Mouse (Mus musculus): ENCODE measurements around the gene Oasl1.

DNA sequence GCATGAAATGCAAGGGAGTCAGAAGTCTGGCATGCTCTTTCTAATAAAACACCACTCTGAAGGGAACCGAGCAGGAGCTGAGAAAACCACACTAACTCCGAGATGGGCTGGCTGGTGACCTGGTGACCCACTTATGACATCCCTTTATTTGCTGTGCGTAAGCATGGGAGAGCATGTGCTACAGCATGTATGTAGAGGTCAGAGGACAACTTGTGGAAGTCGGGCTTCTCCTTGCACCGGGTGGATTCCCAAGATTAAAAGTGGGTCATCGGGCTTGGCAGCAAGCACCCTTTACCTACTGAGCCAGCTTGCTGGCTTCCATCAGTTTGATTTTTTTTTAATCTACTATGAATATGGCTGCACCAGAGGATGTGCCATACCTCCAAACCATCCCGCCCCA is 45.6 kb upstream of the Oasl1 start:
- no peak for TF ChIP-seq CTCF (IDR thresholded peaks at IDR 0.05; ENCODE audit: extremely low read depth, insufficient read depth, insufficient read length, insufficient replicate concordance)
- TF ChIP-seq POLR2A (IDR thresholded peaks at IDR 0.05; ENCODE audit: low read depth, low read length), result no peak

Measured in spleen, adult 2 months (tissue).